Mouse (Mus musculus) brown adipose tissue, adult 24 weeks (tissue): ENCODE results near the gene Haspin. TPM values are rescaled to one million over a fixed set of nuclear protein-coding genes. Genes with fewer than 3 reads are reported as not detected.

Experiments used
- polyA plus RNA-seq: library from polyadenylated mRNA; stranded (reverse); fragments of >200 nt; gene quantifications from 2 replicates; pipeline ENCODE4 v1.2.4, GENCODE M21; 2012; ENCODE audit not compliant: missing spikeins, insufficient read depth, insufficient read length

Gene Haspin
- polyA plus RNA-seq, 1 experiment: not detected

Other genes with a start within 250 kb of the Haspin start
- 2.6 and 4.3 TPM in 2 replicates for gene Atp2a3, start 177.1 kb downstream of the Haspin start, polyA plus RNA-seq
- gene P2rx1, start 139.2 kb downstream of the Haspin start, polyA plus RNA-seq: 0.40 and 1.9 TPM in 2 replicates
- gene Camkk1, start 119.3 kb downstream of the Haspin start, polyA plus RNA-seq: not detected in 2 replicates
- gene Ncbp3, start 90.5 kb downstream of the Haspin start, polyA plus RNA-seq: 2.3 and 2.7 TPM in 2 replicates
- 1.8 and 2.4 TPM in 2 replicates for gene Itgae, start 47.7 kb downstream of the Haspin start, polyA plus RNA-seq
- 53.6 and 85.8 TPM in 2 replicates for gene P2rx5, start 22.1 kb upstream of the Haspin start, polyA plus RNA-seq
- gene Emc6, start 38.7 kb upstream of the Haspin start, polyA plus RNA-seq: 183 and 237 TPM in 2 replicates
- gene Tax1bp3, start 38.8 kb upstream of the Haspin start, polyA plus RNA-seq: 70.9 and 105 TPM in 2 replicates
- 8.8 TPM in 2 replicates for gene Ctns, start 60.7 kb upstream of the Haspin start, polyA plus RNA-seq
- gene Shpk, start 61.2 kb upstream of the Haspin start, polyA plus RNA-seq: 8.2 and 9.1 TPM in 2 replicates
- gene Trpv1, start 96.0 kb upstream of the Haspin start, polyA plus RNA-seq: 0.33 and 0.75 TPM in 2 replicates
- gene Trpv3, start 129.1 kb upstream of the Haspin start, polyA plus RNA-seq: not detected in 2 replicates
- gene Aspa, start 191.3 kb upstream of the Haspin start, polyA plus RNA-seq: 163 and 192 TPM in 2 replicates
- 0.48 TPM in 1 of 2 replicates, not detected in the other for gene Gm49340, start 191.4 kb upstream of the Haspin start, polyA plus RNA-seq
- gene Spata22, start 191.4 kb upstream of the Haspin start, polyA plus RNA-seq: 8.6 and 10.5 TPM in 2 replicates
- not detected in 2 replicates for gene Olfr20, start 212.5 kb upstream of the Haspin start, polyA plus RNA-seq
- not detected in 2 replicates for gene Olfr376, start 233.0 kb upstream of the Haspin start, polyA plus RNA-seq